Mouse (Mus musculus): ENCODE measurements around the gene Nkx2-4. TPM values are rescaled to one million over a fixed set of nuclear protein-coding genes. Genes with fewer than 3 reads are reported as not detected.

Gene Nkx2-4
- total RNA-seq (2021) = not detected
- long read RNA-seq, experiment 1 = 0 reads
- long read RNA-seq, experiment 2 = 0 reads

- DNase-seq = peak; percentile 17
- intact Hi-C loops (cut with DNase I) = loop anchor here (10.0 kb wide), 1 partner anchor 230 kb away; the partner anchor contains the start of gene Kiz
- Histone ChIP-seq H3K27ac (no peak within 1 kb of the TSS), H3K4me3 (peak within 1 kb of the TSS; percentile 62)
- TF ChIP-seq CTCF (IDR thresholded peaks at IDR 0.05) = no peak
Measured at GRCm38 (mm10) chr2:147085072-147085870, at the start of gene Nkx2-4. TSS of gene Nkx2-4 (minus strand) at chr2:147085445.

- H3K4me3 ChIP-seq = no peak overlapping the region
- intact Hi-C loops (cut with DNase I) = no loop called here
- H3K27ac ChIP-seq = no peak overlapping the region
- DNase-seq = no peak
- TF ChIP-seq CTCF (IDR thresholded peaks at IDR 0.05) = no peak
Measured at GRCm38 (mm10) chr2:147127366-147127765, 42.1 kb upstream of the Nkx2-4 start.

GRCm38 (mm10) chr2:147119736-147120135 is 34.5 kb upstream of the Nkx2-4 start:
- no peak for DNase-seq
- no peak overlapping the region for H3K27ac ChIP-seq
- TF ChIP-seq CTCF (IDR thresholded peaks at IDR 0.05) = no peak
- no peak overlapping the region for H3K4me3 ChIP-seq
- intact Hi-C loops (cut with DNase I) = no loop called here

GRCm38 (mm10) chr2:147086441-147086840 is 1.2 kb upstream of the Nkx2-4 start:
- no peak overlapping the region for H3K4me3 ChIP-seq
- no peak for DNase-seq
- intact Hi-C loops (cut with DNase I) = loop anchor here (10.0 kb wide), 1 partner anchor 232 kb away; the partner anchor contains the start of gene Kiz
- no peak for TF ChIP-seq CTCF (IDR thresholded peaks at IDR 0.05)
- H3K27ac ChIP-seq = no peak overlapping the region

- intact Hi-C loops (cut with DNase I) = loop anchor here (10.0 kb wide), 1 partner anchor 231 kb away; the partner anchor contains the start of gene Kiz
- DNase-seq = no peak
- Histone ChIP-seq H3K27ac (no peak overlapping the region), H3K4me3 (no peak overlapping the region)
- TF ChIP-seq CTCF (IDR thresholded peaks at IDR 0.05) = no peak
Measured at GRCm38 (mm10) chr2:147085937-147086336, 692 bp upstream of the Nkx2-4 start.

- peak overlapping the region; percentile 62 for H3K4me3 ChIP-seq
Measured at GRCm38 (mm10) chr2:147084366-147085071, 726 bp downstream of the Nkx2-4 start.

GRCm38 (mm10) chr2:147083471-147084365 is 1.5 kb downstream of the Nkx2-4 start:
- TF ChIP-seq CTCF (IDR thresholded peaks at IDR 0.05) = no peak
- intact Hi-C loops (cut with DNase I) = loop anchor here (10.0 kb wide), 1 partner anchor 229 kb away; the partner anchor contains the start of gene Kiz
- Histone ChIP-seq H3K4me3 (peak overlapping the region; percentile 62), H3K27ac (no peak overlapping the region)
- DNase-seq = peak; percentile 38

More at GRCm38 (mm10) chr2:147084366-147085071, 726 bp downstream of the Nkx2-4 start:
- intact Hi-C loops (cut with DNase I) = loop anchor here (10.0 kb wide), 1 partner anchor 230 kb away; the partner anchor contains the start of gene Kiz
- TF ChIP-seq CTCF (IDR thresholded peaks at IDR 0.05) = no peak
- peak; percentile 24 for DNase-seq
- no peak overlapping the region for H3K27ac ChIP-seq

- intact Hi-C loops (cut with DNase I) = loop anchor here (10.0 kb wide), 1 partner anchor 228 kb away; the partner anchor contains the start of gene Kiz
- no peak overlapping the region for H3K4me3 ChIP-seq
- H3K27ac ChIP-seq = no peak overlapping the region
- TF ChIP-seq CTCF (IDR thresholded peaks at IDR 0.05) = no peak
- no peak for DNase-seq
Measured at GRCm38 (mm10) chr2:147082391-147082790, 2.9 kb downstream of the Nkx2-4 start.

- intact Hi-C loops (cut with DNase I) = no loop called here
- Histone ChIP-seq H3K4me3 (no peak overlapping the region), H3K27ac (no peak overlapping the region)
- TF ChIP-seq CTCF (IDR thresholded peaks at IDR 0.05) = no peak
- no peak for DNase-seq
Measured at GRCm38 (mm10) chr2:147074399-147074798, 10.8 kb downstream of the Nkx2-4 start.

GRCm38 (mm10) chr2:147073962-147074361 is 11.3 kb downstream of the Nkx2-4 start:
- intact Hi-C loops (cut with DNase I) = no loop called here
- DNase-seq = no peak
- H3K4me3 ChIP-seq = no peak overlapping the region
- no peak for TF ChIP-seq CTCF (IDR thresholded peaks at IDR 0.05)
- H3K27ac ChIP-seq = no peak overlapping the region

- Histone ChIP-seq H3K27ac (no peak overlapping the region), H3K4me3 (no peak overlapping the region)
- intact Hi-C loops (cut with DNase I) = no loop called here
- no peak for TF ChIP-seq CTCF (IDR thresholded peaks at IDR 0.05)
- no peak for DNase-seq
Measured at GRCm38 (mm10) chr2:147070305-147070704, 14.9 kb downstream of the Nkx2-4 start.

- no peak overlapping the region for H3K27ac ChIP-seq
- intact Hi-C loops (cut with DNase I) = no loop called here
Measured at GRCm38 (mm10) chr2:147069077-147069476, 16.2 kb downstream of the Nkx2-4 start.

More at GRCm38 (mm10) chr2:147069077-147069476, 16.2 kb downstream of the Nkx2-4 start:
- H3K4me3 ChIP-seq = no peak overlapping the region
- no peak for DNase-seq
- TF ChIP-seq CTCF (IDR thresholded peaks at IDR 0.05) = no peak

Measured in gastrocnemius, adult 2 months (tissue).